In genomic region chr17:85848526-85848925, GRCm38 (mm10) we compare ENCODE assay signal across 15 mouse cellular contexts.
"Had no signal": no experiment of that assay in that cellular context is flagged by ENCODE, and none has a peak within 500 bp of the region (broad histone marks: within the 10 kb centered on the region; RNA-seq: fewer than 3 reads in every experiment).

No protein-coding gene starts in this region.

- ATAC-seq: liver, postnatal 0 days; lung, postnatal 0 days; midbrain, embryonic 13.5 days; midbrain, embryonic 16.5 days had no signal

- DNase-seq: liver, postnatal 0 days; lung, adult 2 months; lung, postnatal 14 days; lung, postnatal 36 days; retina, postnatal 1 day; right cerebral cortex, adult 18-20 months; right cerebral cortex, postnatal 25 days; right cerebral cortex, postnatal 4 days; spleen, adult 18-20 months; thymus, adult 18-20 months; thymus, postnatal 14 days; thymus, postnatal 36 days had no signal
